Mouse (Mus musculus): Measurements from ENCODE around the gene Phf21a. TPM values are rescaled to one million over a fixed set of nuclear protein-coding genes. Genes with fewer than 3 reads are reported as not detected.
A peak's percentile ranks its signal among the peaks of the same experiment; 100 is the strongest.

The Phf21a gene
- polyA plus RNA-seq, 1 experiment, result 52.8 TPM

- 53% methylated on average over 7 of the region's 7 CpGs for WGBS
- no peak for TF ChIP-seq POLR2A (IDR thresholded peaks at IDR 0.05; ENCODE audit: borderline replicate concordance, control insufficient read depth, low read depth, low read length)
- no peak for TF ChIP-seq CTCF (IDR thresholded peaks at IDR 0.05; ENCODE audit: control insufficient read depth, insufficient read depth, low read length)
- Histone ChIP-seq H3K27ac (ENCODE audit: control insufficient read depth, insufficient read depth, low read depth, low read length, poor library complexity) (no peak overlapping the region), H3K4me3 (replicated peaks; ENCODE audit: control insufficient read depth, low read depth, low read length) (no peak overlapping the region), H3K4me1 (ENCODE audit: control insufficient read depth, insufficient read depth, low read length) (no peaks in the 10 kb centered on the region)
Measured at GRCm38 (mm10) chr2:92174265-92174664, 81.3 kb downstream of the Phf21a start.

GRCm38 (mm10) chr2:92175002-92175401 lies 82.1 kb downstream of the Phf21a start:
- Histone ChIP-seq H3K4me1 (ENCODE audit: control insufficient read depth, insufficient read depth, low read length) (no peaks in the 10 kb centered on the region), H3K4me3 (replicated peaks; ENCODE audit: control insufficient read depth, low read depth, low read length) (no peak overlapping the region), H3K27ac (ENCODE audit: control insufficient read depth, insufficient read depth, low read depth, low read length, poor library complexity) (no peak overlapping the region)
- 88% methylated on average over 4 of the region's 4 CpGs for WGBS
- TF ChIP-seq POLR2A (IDR thresholded peaks at IDR 0.05; ENCODE audit: borderline replicate concordance, control insufficient read depth, low read depth, low read length), result no peak
- no peak for TF ChIP-seq CTCF (IDR thresholded peaks at IDR 0.05; ENCODE audit: control insufficient read depth, insufficient read depth, low read length)

GRCm38 (mm10) chr2:92176292-92176691 lies 83.4 kb downstream of the Phf21a start:
- H3K4me1 ChIP-seq (ENCODE audit: control insufficient read depth, insufficient read depth, low read length), result no peaks in the 10 kb centered on the region
- WGBS, result 47% methylated on average over 4 of the region's 4 CpGs
- no peak overlapping the region for H3K27ac ChIP-seq (ENCODE audit: control insufficient read depth, insufficient read depth, low read depth, low read length, poor library complexity)
- TF ChIP-seq CTCF (IDR thresholded peaks at IDR 0.05; ENCODE audit: control insufficient read depth, insufficient read depth, low read length) (no peak), POLR2A (IDR thresholded peaks at IDR 0.05; ENCODE audit: borderline replicate concordance, control insufficient read depth, low read depth, low read length) (no peak)
- no peak overlapping the region for H3K4me3 ChIP-seq (replicated peaks; ENCODE audit: control insufficient read depth, low read depth, low read length)

- H3K27ac ChIP-seq (ENCODE audit: control insufficient read depth, insufficient read depth, low read depth, low read length, poor library complexity), result no peak overlapping the region
- 19% methylated on average over 11 of the region's 11 CpGs for WGBS
- TF ChIP-seq POLR2A (IDR thresholded peaks at IDR 0.05; ENCODE audit: borderline replicate concordance, control insufficient read depth, low read depth, low read length) (no peak), CTCF (IDR thresholded peaks at IDR 0.05; ENCODE audit: control insufficient read depth, insufficient read depth, low read length) (no peak)
- no peaks in the 10 kb centered on the region for H3K4me1 ChIP-seq (ENCODE audit: control insufficient read depth, insufficient read depth, low read length)
- peak overlapping the region; percentile 77 for H3K4me3 ChIP-seq (replicated peaks; ENCODE audit: control insufficient read depth, low read depth, low read length)
Measured at GRCm38 (mm10) chr2:92182146-92182756, 89.3 kb downstream of the Phf21a start.

- TF ChIP-seq POLR2A (IDR thresholded peaks at IDR 0.05; ENCODE audit: borderline replicate concordance, control insufficient read depth, low read depth, low read length) (peak; percentile 67; the same call in 1 of the 2 replicates), CTCF (IDR thresholded peaks at IDR 0.05; ENCODE audit: control insufficient read depth, insufficient read depth, low read length) (no peak)
- Histone ChIP-seq H3K4me1 (ENCODE audit: control insufficient read depth, insufficient read depth, low read length) (no peaks in the 10 kb centered on the region), H3K4me3 (replicated peaks; ENCODE audit: control insufficient read depth, low read depth, low read length) (peak overlapping the region; percentile 77), H3K27ac (ENCODE audit: control insufficient read depth, insufficient read depth, low read depth, low read length, poor library complexity) (peak overlapping the region; percentile 97)
- 1% methylated on average over 41 of the region's 41 CpGs for WGBS
Measured at GRCm38 (mm10) chr2:92182981-92183501, 90.1 kb downstream of the Phf21a start.

GRCm38 (mm10) chr2:92183613-92184076 lies 90.7 kb downstream of the Phf21a start:
- Histone ChIP-seq H3K4me1 (ENCODE audit: control insufficient read depth, insufficient read depth, low read length) (no peaks in the 10 kb centered on the region), H3K4me3 (replicated peaks; ENCODE audit: control insufficient read depth, low read depth, low read length) (peak overlapping the region; percentile 93), H3K27ac (ENCODE audit: control insufficient read depth, insufficient read depth, low read depth, low read length, poor library complexity) (peak overlapping the region; percentile 97)
- TF ChIP-seq CTCF (IDR thresholded peaks at IDR 0.05; ENCODE audit: control insufficient read depth, insufficient read depth, low read length) (no peak), POLR2A (IDR thresholded peaks at IDR 0.05; ENCODE audit: borderline replicate concordance, control insufficient read depth, low read depth, low read length) (peak; percentile 94)
- 1% methylated on average over 37 of the region's 40 CpGs for WGBS

GRCm38 (mm10) chr2:92184077-92184921 lies 91.4 kb downstream of the Phf21a start:
- Histone ChIP-seq H3K4me1 (ENCODE audit: control insufficient read depth, insufficient read depth, low read length) (no peaks in the 10 kb centered on the region), H3K4me3 (replicated peaks; ENCODE audit: control insufficient read depth, low read depth, low read length) (peak overlapping the region; percentile 93), H3K27ac (ENCODE audit: control insufficient read depth, insufficient read depth, low read depth, low read length, poor library complexity) (peak overlapping the region; percentile 91)
- WGBS, result under 1% methylated on average over 17 of the region's 19 CpGs
- TF ChIP-seq CTCF (IDR thresholded peaks at IDR 0.05; ENCODE audit: control insufficient read depth, insufficient read depth, low read length) (no peak), POLR2A (IDR thresholded peaks at IDR 0.05; ENCODE audit: borderline replicate concordance, control insufficient read depth, low read depth, low read length) (no peak)

Measured in bone marrow, adult 2 months (tissue).